Comparison of ENCODE assay signal across 8 mouse cellular contexts in the genomic region with DNA sequence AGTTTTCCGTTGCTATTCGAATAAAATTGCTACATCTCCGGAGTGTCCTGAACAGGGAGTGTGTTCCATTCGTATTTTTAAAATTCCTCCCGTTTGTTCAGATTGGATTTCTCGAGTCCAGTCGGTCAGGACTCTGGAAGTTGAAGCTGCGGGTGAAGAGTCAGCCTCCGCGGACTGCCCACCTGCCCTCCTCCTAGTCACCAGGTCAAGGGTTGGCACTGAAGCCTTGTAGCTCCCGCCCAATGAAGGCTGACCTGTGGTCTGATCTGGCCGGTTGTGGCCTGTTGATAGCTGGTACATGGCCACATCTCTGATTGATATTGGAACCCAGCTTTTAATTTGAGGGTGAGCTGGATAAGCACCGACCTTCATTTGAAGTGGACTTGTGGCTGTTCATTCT. TPM values are rescaled to one million over a fixed set of nuclear protein-coding genes. Genes with fewer than 3 reads are reported as not detected.
DNase-seq lines count a peak whose midpoint lies in the region; ATAC-seq lines count a peak whose summit lies in the region.

No protein-coding gene starts in this region.

- no peaks in the 10 kb centered on the region for H3K36me3 ChIP-seq in heart, embryonic 10.5 days
- H3K36me3 ChIP-seq in kidney, embryonic 16.5 days (ENCODE audit: insufficient read depth, low read length) = no peaks in the 10 kb centered on the region

- peaks cover 46% of the 10 kb centered on the region for H3K4me1 ChIP-seq in heart, embryonic 10.5 days
- peaks cover 28% of the 10 kb centered on the region for H3K4me1 ChIP-seq in kidney, embryonic 16.5 days (ENCODE audit: insufficient read depth, low read length)

- intact Hi-C loops in heart, postnatal 36 days (cut with DNase I) = loop anchor here (2.0 to 5.0 kb wide), 3 partner anchors 29 to 183 kb away; no protein-coding TSS in a partner anchor
- intact Hi-C loops in gastrocnemius, postnatal 14 days (cut with DNase I; ENCODE audit: low total_unique reads) = loop anchor here (10.0 kb wide), 1 partner anchor 205 kb away; no protein-coding TSS in a partner anchor

- H3K4me3 ChIP-seq in heart, embryonic 10.5 days = peak overlapping the region; percentile 99
- H3K4me3 ChIP-seq in kidney, embryonic 16.5 days (ENCODE audit: low read length) = peak overlapping the region; percentile 79

- WGBS in heart, embryonic 10.5 days = 2% methylated on average over 13 of the region's 13 CpGs
- WGBS in kidney, embryonic 16.5 days = under 1% methylated on average over 13 of the region's 13 CpGs

- no peaks in the 10 kb centered on the region for H3K9me3 ChIP-seq in heart, embryonic 10.5 days
- no peaks in the 10 kb centered on the region for H3K9me3 ChIP-seq in kidney, embryonic 16.5 days (ENCODE audit: low read length)

- H3K9ac ChIP-seq in kidney, embryonic 16.5 days (replicated peaks; ENCODE audit: low read length) = peak overlapping the region; percentile 91

- peak overlapping the region; percentile 87 for H3K4me2 ChIP-seq in kidney, embryonic 16.5 days (replicated peaks; ENCODE audit: low read depth, low read length)

- peak; percentile 36; the same call in 1 of the 2 replicates for ATAC-seq in kidney, embryonic 16.5 days (ENCODE audit: low FRiP score, low TSS enrichment)

- no peak for DNase-seq in heart, embryonic 10.5 days (ENCODE audit: low spot score)
- no peak for DNase-seq in heart, postnatal 36 days
- peak; percentile 45 for DNase-seq in cerebellum, adult 9-11 months
- DNase-seq in gastrocnemius, postnatal 14 days = peak; percentile 25
- peak; percentile 60 for DNase-seq in lung, postnatal 25 days (ENCODE audit: low spot score)
- DNase-seq in spleen, postnatal 36 days (ENCODE audit: low spot score in 2 of 2) = peak; percentile 16 to 22
- DNase-seq in right cerebral cortex, adult 18-20 months = no peak

- H3K27ac ChIP-seq in heart, embryonic 10.5 days = peak overlapping the region; percentile 99
- peak overlapping the region; percentile 86 for H3K27ac ChIP-seq in kidney, embryonic 16.5 days (ENCODE audit: low read length)

- H3K27me3 ChIP-seq in heart, embryonic 10.5 days (ENCODE audit: insufficient read depth, poor library complexity, severe bottlenecking) = no peaks in the 10 kb centered on the region
- H3K27me3 ChIP-seq in kidney, embryonic 16.5 days (ENCODE audit: insufficient read depth, low read length) = no peaks in the 10 kb centered on the region

RNA-seq across cellular contexts. Expression of a gene that starts 1.0 kb away (rescaled TPM):
- 210 and 228 TPM in 2 replicates for polyA plus RNA-seq in heart, embryonic 10.5 days (2016; fragmentation: Nextera tagmentation; extraction: Ambion mirVana)
- total RNA-seq in heart, postnatal 36 days (2021) = 100 to 1,000 TPM; 160 to 171 TPM
- 100 to 1,000 TPM; 109 to 112 TPM for total RNA-seq in gastrocnemius, postnatal 14 days (2021)
- 209 and 214 TPM in 2 replicates for polyA plus RNA-seq in kidney, embryonic 16.5 days (2015; fragmentation: Nextera tagmentation; extraction: Ambion mirVana)

Comparison
In these comparisons a context has a peak if more than half of its experiments do, and no peak if none do; other contexts are left out.
1. DNase-seq: peak in cerebellum, adult 9-11 months (single experiment), gastrocnemius, postnatal 14 days (single experiment), lung, postnatal 25 days (single experiment) and spleen, postnatal 36 days (2 of 2); none in heart, embryonic 10.5 days (single experiment), heart, postnatal 36 days (0 of 2) and right cerebral cortex, adult 18-20 months (single experiment).